Mouse (Mus musculus) megakaryocyte, embryonic 14.5 days (primary cell): Measurements from ENCODE around the gene Slbp.

Source experiments
- FLI1 ChIP-seq: IDR thresholded peaks from 2 replicates; pipeline ENCODE4 v1.6.1; 2012; ENCODE audit warnings: low read length, inconsistent platforms, mixed read lengths
- GATA1 ChIP-seq: IDR thresholded peaks from 3 replicates; pipeline ENCODE4 v1.6.1; 2012; ENCODE audit warnings: mixed read lengths, low read length, inconsistent platforms, borderline replicate concordance

DNA sequence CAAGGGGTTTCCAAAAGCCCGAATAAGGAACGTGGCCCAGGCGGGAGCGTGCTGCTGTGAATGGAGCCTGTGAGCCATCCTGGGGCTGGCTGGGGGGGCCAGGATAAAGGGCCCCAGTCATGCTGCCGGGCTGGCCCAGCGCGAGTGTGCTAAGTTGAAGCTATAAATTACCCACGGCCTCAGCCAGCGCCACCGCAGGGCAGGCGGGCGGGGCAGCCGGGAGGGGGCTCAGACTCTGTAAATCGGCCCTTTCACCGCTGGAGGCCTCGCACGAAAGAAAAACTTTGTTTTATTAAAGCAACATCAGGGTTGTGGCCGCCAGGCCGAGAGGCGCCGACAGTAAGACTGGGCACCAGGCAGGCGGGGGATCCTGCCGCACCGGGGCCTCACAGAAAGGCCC is 40.0 kb upstream of the Slbp start:
- TF ChIP-seq GATA1 (no peak), FLI1 (no peak)
